Mouse (Mus musculus) naive thymus-derived CD4-positive, alpha-beta T cell, adult 5 months (primary cell): ENCODE results near the gene Nabp2. TPM values are rescaled to one million over a fixed set of nuclear protein-coding genes. Genes with fewer than 3 reads are reported as not detected.

Experiments used
- polyA plus RNA-seq: library from polyadenylated mRNA; unstranded; fragments of 100-300 nt; shearing (Covaris generic); gene quantifications from one replicate; pipeline ENCODE4 v1.2.1, GENCODE M21; 2017

Gene Nabp2
- polyA plus RNA-seq: 47.3 TPM

DNA sequence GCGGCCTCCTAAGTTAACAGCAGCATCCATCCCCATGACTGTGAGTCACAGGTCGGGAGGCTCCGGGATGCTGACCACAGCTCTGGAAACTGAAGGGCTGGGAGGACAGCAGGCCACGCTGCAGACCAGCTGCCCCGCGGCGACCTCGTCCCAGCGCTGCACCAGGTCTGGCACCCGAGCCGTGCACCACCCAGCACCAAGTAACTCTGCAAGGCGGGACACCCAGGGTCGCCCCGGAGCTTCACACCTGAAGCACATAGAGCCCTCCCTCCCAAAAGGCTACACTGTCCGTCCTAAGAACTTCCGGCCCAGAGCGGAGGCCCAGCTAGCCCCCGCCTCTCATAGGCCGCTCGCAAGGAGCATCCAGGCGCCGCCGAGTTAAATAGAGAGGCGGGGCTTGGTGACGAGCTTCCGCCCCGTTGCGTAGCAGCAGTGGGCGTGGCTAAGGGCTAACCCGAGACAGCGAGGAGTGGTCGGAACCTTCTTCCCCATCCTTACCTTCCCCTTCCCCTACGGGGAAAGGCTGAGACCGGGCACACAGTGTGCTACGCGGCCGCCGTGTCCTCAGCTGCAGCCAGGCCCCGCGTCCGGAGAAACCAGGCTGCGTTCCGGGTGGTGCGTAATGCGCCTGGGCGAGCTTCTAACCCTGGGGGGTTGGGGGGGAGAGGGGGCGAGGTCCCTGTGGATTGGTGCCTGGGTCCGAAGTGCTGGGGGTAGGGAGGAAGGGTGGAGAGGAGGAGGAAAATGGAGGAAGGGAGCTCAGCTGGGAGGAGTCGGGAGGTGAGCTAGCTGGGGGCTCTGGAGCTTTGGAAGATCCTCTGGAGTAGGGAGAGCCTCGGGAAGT, at the start of gene Nabp2, which contains the start of gene Rnf41:
Gene Nabp2, minus strand, starts transcription at position 282 of the 844 bp plus-strand sequence.
Gene Rnf41, plus strand, starts transcription at position 447 of the 844 bp plus-strand sequence.

DNA sequence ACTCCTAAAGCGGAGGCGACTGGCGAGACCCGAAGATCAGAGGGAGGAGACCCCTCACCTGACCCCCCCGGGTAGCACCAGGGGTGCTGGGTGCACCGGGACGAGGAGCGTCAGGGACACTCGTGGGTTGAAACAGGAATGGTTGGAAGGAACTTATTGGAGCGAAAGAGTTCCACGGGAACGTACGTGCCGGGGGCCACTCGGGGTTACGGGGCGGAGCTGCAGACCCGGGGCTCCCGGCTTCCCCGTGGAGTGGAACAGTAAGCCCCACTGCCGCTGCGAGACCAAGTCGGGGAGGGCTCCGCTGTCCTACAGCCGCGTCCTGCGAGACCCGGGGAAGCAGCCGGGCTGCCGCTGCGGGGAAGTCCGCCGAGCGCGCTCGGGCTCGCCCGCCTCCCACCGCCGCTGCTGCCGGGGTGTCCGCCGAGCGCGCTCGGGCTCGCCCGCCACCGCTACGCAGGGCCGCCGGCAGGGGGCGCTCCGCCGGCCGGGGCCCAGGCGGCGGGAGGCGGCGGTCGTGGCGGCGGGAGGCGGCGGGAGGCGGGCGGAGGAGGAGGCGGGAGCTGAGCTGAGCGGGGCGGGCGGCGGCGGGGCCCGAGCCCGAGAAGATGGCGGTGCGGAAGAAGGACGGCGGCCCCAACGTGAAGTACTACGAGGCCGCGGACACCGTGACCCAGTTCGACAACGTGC, 47.6 kb upstream of the Nabp2 start, which contains the start of gene Smarcc2:
Gene Smarcc2, plus strand, starts transcription at position 530 of the 690 bp plus-strand sequence.

DNA sequence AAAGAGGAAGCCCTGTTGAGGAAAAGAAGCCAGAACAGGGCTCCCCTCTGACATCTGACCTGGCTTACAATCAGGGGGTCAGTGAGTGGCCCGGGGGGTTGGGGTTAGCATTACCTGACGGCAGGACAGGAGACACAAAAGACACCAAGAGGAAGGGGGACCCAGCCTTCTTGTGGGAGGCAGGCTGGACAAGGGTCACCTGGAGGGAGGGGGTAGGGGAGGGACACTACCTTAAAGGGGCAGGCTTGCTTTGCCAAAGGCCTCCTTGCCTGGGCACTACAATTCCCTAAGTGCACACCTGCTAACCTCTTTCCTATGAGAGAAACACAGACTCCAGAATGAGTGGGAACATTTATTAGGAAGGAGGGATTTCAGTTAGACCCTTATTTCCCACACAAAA, 10.2 kb downstream of the Nabp2 start, which contains the start of gene Slc39a5:
Gene Slc39a5, minus strand, starts transcription at position 174 of the 400 bp plus-strand sequence.

DNA sequence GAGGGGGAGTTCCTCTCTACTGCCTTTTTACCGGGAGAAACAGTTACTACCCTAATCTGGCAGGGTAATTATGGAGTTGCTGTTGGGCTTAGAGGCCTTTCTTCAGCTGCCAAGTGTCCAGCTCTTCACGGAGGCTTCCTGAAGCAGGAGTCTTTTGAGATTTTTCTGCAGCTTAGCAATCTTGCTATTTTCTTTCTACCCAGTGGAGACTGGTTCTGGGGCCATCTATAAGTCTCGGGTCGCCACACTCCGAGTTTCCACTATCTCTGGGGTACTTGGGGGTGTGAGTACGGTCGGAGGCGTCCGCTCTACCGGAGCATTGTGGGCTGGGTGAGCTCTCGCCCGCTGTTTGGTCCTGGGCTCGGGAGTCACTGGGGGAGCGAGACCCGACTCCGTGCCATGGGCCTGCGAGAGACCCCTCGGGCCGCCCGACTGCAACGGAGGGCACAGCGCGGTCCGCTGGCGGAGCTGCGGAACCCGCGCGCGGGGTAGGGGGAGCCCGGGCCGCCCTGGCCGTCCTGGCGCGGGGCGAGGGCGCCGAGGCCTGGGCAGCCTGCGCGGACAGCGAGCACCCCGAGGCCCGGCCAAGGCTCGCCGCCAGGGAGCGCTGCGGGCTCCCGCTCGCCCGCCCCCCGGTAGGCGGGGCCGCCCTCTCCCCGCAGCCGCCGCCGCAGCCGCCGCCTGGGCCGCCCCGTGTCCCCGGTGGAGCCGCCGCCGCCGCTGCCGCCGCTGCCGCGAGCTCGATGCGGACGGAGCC, 34.7 kb downstream of the Nabp2 start, which contains the start of gene Ankrd52:
Gene Ankrd52, plus strand, starts transcription at position 661 of the 757 bp plus-strand sequence.

DNA sequence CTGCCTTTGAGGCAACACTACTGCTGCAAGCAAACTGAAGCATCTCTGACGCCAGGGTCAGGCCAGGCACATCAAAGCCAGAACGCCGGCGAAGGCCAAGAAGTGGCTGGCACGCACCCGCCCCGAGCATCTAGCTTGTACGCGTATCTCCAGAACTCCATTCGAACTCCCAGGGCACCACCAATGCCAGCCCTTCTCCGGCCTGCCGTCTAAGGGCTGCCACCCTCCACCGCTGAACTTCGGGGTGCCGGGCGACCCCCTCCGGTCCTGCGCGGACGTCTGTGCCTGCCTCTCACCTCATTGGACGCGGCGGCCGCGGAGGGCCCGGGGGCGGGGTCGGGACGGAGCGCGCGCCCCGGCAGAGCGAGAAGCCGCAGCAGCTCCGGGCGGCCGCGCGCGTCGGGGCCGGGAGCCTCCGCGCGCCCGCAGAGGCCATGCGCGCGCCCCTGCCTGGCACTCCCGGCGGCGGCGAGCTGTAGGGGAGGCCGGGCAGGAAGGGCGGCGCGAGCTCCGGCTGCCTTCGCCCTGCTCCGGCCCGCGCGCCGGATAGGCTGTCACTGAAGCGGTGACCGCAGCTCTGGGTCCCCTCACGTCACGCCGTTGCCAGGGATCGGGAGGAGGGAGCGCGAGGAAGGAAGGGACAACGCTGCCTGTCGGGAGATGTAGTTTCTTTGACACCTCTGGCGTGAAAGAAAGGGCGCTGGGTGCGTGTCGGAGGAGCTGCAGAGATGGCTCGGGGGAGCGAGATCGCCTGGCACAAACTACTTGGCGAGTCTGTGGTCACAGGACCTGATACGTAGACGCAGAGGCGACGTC, 42.7 kb downstream of the Nabp2 start, which contains the start of gene Coq10a:
Gene Coq10a, minus strand, starts transcription at position 596 of the 816 bp plus-strand sequence.

Other genes starting within 250 kb of the Nabp2 start
- 34.5 TPM for gene Rbms2, start 231.2 kb downstream of the Nabp2 start, polyA plus RNA-seq
- 0.65 TPM for gene Gls2, start 217.0 kb downstream of the Nabp2 start, polyA plus RNA-seq
- 12.4 TPM for gene Spryd4, start 199.7 kb downstream of the Nabp2 start, polyA plus RNA-seq
- not detected for gene Mip, start 185.7 kb downstream of the Nabp2 start, polyA plus RNA-seq
- 28.0 TPM for gene Timeless, start 179.4 kb downstream of the Nabp2 start, polyA plus RNA-seq
- not detected for gene Apon, start 157.4 kb downstream of the Nabp2 start, polyA plus RNA-seq
- not detected for gene Apof, start 142.8 kb downstream of the Nabp2 start, polyA plus RNA-seq
- 45.1 TPM for gene Stat2, start 140.9 kb downstream of the Nabp2 start, polyA plus RNA-seq
- not detected for gene Il23a, start 112.7 kb downstream of the Nabp2 start, polyA plus RNA-seq
- 48.3 TPM for gene Pan2, start 108.2 kb downstream of the Nabp2 start, polyA plus RNA-seq
- 18.9 TPM for gene Cnpy2, start 89.0 kb downstream of the Nabp2 start, polyA plus RNA-seq
- gene Cs, start 73.8 kb downstream of the Nabp2 start, polyA plus RNA-seq: 128 TPM
- 39.7 TPM for gene Coq10a, start 42.5 kb downstream of the Nabp2 start, polyA plus RNA-seq
- gene Ankrd52, start 34.4 kb downstream of the Nabp2 start, polyA plus RNA-seq: 4.8 TPM
- gene Slc39a5, start 10.3 kb downstream of the Nabp2 start, polyA plus RNA-seq: not detected
- gene Rnf41, start 165 bp upstream of the Nabp2 start, polyA plus RNA-seq: 23.1 TPM
- gene Smarcc2, start 47.8 kb upstream of the Nabp2 start, polyA plus RNA-seq: 93.1 TPM
- gene Myl6, start 82.7 kb upstream of the Nabp2 start, polyA plus RNA-seq: 1,093 TPM
- 3.2 TPM for gene Myl6b, start 87.2 kb upstream of the Nabp2 start, polyA plus RNA-seq
- gene Esyt1, start 114.4 kb upstream of the Nabp2 start, polyA plus RNA-seq: 269 TPM
- gene Zc3h10, start 136.3 kb upstream of the Nabp2 start, polyA plus RNA-seq: 32.4 TPM
- gene Rpl41, start 137.8 kb upstream of the Nabp2 start, polyA plus RNA-seq: 2,874 TPM
- gene Pa2g4, start 154.5 kb upstream of the Nabp2 start, polyA plus RNA-seq: 27.6 TPM
- gene Erbb3, start 178.2 kb upstream of the Nabp2 start, polyA plus RNA-seq: 1.2 TPM
- 770 TPM for gene Rps26, start 215.3 kb upstream of the Nabp2 start, polyA plus RNA-seq
- gene Ikzf4, start 234.5 kb upstream of the Nabp2 start, polyA plus RNA-seq: 7.6 TPM